Mouse (Mus musculus) thymus, postnatal 0 days (tissue): Measurements from ENCODE around the gene Ntm. TPM values are rescaled to one million over a fixed set of nuclear protein-coding genes. Genes with fewer than 3 reads are reported as not detected.

Experiments used
- DNase-seq: peaks from one replicate; pipeline ENCODE4 v3.0.0-alpha.2; 2015; ENCODE audit warnings: low spot score
- polyA plus RNA-seq: library from polyadenylated mRNA; unstranded; fragments of >200 nt; fragmentation: Nextera tagmentation; extraction: Ambion mirVana; gene quantifications from 2 replicates; pipeline ENCODE4 v1.2.1, GENCODE M21; 2015

Ntm gene
- 0.74 and 0.76 TPM in 2 replicates for polyA plus RNA-seq

- no peak for DNase-seq
These were observed at the start of gene Ntm for GRCm38 (mm10) chr9:29962978-29963377. Gene Ntm (minus strand): TSS chr9:29963141.

- no peak for DNase-seq
These were observed 42.8 kb upstream of the Ntm start for GRCm38 (mm10) chr9:30005701-30006100.

- no peak for DNase-seq
These were observed 40.7 kb upstream of the Ntm start for GRCm38 (mm10) chr9:30003612-30004011.

DNA sequence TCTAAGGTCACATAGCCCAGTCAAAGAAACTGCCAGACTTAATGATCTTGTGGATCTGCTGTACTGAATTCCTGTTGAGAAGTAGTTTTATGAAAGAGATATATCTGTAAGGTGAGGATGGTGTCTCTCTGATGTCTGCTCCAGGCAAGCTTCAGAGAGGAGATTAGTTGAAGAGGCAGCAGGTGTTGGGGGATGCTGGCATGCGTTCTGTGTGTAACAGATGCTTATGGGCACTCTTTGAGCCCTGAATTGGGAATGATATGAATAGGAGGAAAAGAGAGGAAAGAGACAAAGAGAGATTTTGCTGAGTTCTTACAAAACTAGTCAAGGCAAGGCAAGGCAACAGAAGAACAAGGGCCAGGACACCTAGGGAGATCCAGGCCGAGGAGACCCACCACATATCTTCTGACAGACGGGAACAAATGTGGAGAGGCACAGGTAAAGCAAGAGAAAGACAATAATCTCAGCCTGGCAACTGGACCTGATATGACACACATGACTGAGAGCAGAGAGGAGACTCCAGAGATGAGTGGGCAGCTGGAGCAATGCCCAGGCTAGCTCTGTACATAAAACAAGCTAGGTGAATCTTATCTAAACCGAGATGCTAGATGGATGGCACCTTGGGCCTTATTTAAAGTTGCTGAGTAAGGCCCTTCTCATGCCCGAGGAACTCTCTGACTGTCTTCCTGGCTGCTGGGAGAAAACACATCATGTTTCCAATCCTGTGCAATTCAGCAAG is 18.4 kb upstream of the Ntm start:
- no peak for DNase-seq

DNA sequence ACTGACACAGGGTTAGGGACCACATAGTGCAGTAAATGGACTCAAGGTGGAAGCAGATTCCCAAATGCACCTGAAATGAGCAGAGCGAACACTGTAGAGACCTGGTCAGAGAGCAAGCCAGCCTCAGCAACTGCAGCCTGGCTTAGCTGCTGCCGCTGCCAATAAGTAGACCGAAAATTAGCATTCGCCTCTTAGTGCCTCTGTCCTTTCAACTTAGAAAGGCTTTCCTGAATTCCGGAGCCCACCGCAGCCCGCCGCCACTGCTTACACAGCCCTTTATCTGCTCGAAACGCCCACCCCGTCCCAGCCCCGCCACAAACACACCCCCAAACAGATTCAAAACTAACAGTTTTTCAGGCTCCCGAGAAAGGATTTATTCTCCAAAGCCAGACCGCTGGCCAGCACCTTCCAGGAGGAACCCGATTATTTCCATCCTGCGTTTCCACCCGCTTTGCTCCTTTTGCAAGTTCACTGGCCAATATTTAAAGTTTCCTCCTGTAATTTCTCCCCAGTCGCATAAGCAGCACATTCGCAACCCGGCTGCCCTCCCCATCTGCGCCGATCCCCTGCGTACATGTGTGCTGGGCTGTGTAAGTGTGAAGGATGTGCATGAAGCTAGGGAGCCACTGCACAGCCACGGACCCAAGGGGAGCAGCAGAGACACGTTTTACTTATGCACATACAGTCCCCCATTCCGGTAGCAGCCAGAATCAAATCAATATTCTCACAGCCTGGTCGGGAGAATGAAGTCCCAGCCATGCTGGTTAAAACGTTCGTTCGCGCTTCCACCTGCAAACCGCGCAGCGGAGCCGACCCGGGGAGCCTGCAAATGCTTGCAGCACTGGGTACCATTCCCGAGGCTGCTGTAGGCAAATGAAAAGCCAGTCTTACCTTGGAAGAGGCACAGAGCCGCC is 730 bp downstream of the Ntm start:
- DNase-seq, result no peak

GRCm38 (mm10) chr9:29961512-29961911 is 1.4 kb downstream of the Ntm start:
- no peak for DNase-seq

- DNase-seq, result no peak
These were observed 2.2 kb downstream of the Ntm start for GRCm38 (mm10) chr9:29960741-29961140.

GRCm38 (mm10) chr9:29960236-29960635 is 2.7 kb downstream of the Ntm start:
- DNase-seq, result no peak

- no peak for DNase-seq
These were observed 6.0 kb downstream of the Ntm start for GRCm38 (mm10) chr9:29956936-29957335.

- no peak for DNase-seq
These were observed 8.9 kb downstream of the Ntm start for GRCm38 (mm10) chr9:29954031-29954430.

- DNase-seq, result no peak
These were observed 13.9 kb downstream of the Ntm start for GRCm38 (mm10) chr9:29949041-29949440.

- no peak for DNase-seq
These were observed 19.5 kb downstream of the Ntm start for GRCm38 (mm10) chr9:29943209-29944070.

GRCm38 (mm10) chr9:29942183-29942952 is 20.6 kb downstream of the Ntm start:
- no peak for DNase-seq

DNA sequence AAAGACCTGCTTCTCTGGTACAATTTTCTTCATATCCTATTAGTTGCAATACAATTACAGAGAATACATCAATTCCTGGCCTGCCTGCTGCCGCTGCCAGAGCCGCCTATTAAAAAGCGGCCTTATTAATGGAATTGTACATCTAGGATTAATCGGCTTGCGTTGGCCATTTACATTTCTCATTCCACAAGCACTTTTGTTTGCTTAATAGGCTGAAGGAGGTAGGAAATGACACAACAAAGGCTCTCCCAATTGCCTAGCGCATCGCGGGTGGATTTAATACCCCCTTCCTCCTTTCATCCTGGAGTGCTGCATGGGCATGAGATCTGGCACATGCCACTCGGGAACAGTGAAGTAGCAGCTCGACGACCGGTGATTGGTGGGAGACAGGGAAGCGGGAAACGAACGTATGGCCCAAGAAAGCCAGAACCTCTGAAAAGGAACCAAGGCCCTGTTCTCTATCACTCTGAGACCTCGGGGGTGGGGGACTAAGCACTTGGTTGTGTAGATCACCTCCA is 23.4 kb downstream of the Ntm start:
- DNase-seq, result no peak

DNA sequence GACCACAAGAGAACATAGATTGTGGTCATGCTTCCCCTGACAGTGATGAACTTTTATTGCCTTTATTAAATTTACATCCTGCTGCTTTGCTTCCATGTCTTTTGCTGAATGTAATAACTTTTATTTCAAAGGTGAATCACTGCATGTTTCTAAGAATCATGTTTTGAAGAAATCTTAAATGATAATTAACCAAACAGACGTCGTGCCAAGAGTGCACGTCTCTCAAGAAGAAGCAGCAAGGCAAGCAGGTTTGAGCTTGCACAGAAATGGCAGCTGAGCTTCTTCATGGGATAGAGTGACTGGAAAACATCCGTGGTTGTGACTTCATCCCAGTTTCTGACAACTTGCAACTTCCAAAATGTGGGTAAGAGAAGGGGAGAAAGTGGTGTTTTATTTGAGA is 34.1 kb downstream of the Ntm start:
- no peak for DNase-seq

GRCm38 (mm10) chr9:29925382-29925781 is 37.6 kb downstream of the Ntm start:
- no peak for DNase-seq

- DNase-seq, result no peak
These were observed 64.4 kb downstream of the Ntm start for GRCm38 (mm10) chr9:29898406-29899054.

DNA sequence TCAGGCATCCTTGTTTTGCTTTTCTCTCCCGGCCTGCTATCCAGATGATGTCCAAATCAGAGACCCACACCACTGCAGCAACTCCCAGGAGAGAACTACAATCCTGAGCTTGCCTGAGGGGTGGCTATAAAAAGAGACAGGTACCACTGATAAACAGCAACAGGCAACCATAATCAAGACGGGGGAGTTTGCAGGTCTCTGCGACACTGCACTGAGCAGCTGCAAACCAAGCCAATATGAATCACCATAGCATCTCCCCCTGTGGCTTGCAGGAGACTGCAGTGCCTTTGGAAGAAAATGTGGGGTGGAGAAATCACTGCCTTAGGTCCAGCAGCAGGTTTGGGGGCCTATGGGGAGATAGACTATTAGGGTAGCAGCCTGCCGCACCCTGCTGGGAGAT is 65.5 kb downstream of the Ntm start:
- DNase-seq, result no peak

GRCm38 (mm10) chr9:29892792-29893191 is 70.1 kb downstream of the Ntm start:
- DNase-seq, result no peak

- no peak for DNase-seq
These were observed 74.2 kb downstream of the Ntm start for GRCm38 (mm10) chr9:29888712-29889111.
